ENCODE assay signal across 15 mouse cellular contexts in the genomic region with DNA sequence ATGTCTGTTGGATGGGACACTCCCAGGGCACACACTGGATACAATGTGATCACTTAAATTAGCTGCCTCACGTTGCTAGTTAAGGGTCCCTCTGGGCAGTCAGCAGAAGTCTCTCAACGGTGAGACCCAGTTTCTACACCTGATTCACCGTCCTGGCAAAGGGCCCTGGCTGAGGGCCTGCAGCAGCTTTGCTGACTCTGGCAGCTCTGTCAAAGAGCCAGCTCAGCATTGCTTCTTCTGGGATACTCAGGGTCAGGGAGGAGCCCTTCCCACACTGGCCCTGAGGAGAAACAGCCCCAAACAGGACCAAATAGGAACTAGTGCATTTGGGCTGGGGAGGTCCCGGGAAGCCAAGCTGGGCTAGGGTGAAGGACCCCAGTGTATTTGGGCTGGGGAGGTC. TPM values are rescaled to one million over a fixed set of nuclear protein-coding genes. Genes with fewer than 3 reads are reported as not detected.
A peak's percentile ranks its signal among the peaks of the same experiment; 100 is the strongest.
DNase-seq lines count a peak whose midpoint lies in the region; ATAC-seq lines count a peak whose summit lies in the region.
"Had no signal": no experiment of that assay in that cellular context is flagged by ENCODE, and none has a peak within 500 bp of the region (broad histone marks: within the 10 kb centered on the region; RNA-seq: fewer than 3 reads in every experiment).

No protein-coding gene starts in this region.

- DNase-seq in kidney, adult 11 months: peak; percentile 66
- DNase-seq in adrenal gland, adult 18-20 months (ENCODE audit: low spot score in 2 of 2): peak; percentile 29 to 41
- peak; percentile 88 for DNase-seq in cerebellum, adult 11-12 months
- peak; percentile 72 for DNase-seq in kidney, adult 9 months
- DNase-seq in lung, postnatal 25 days (ENCODE audit: low spot score): no peak
- DNase-seq in spleen, postnatal 14 days (ENCODE audit: low spot score in 2 of 2): no peak

- no peak for ATAC-seq in kidney, embryonic 16.5 days (ENCODE audit: low FRiP score, low TSS enrichment)
- no peak for ATAC-seq in granulocyte monocyte progenitor cell, adult 5-6 weeks (replicated peaks; ENCODE audit: poor library complexity, severe bottlenecking)

- H3K36me3 ChIP-seq in kidney, embryonic 16.5 days (ENCODE audit: insufficient read depth, low read length): no peaks in the 10 kb centered on the region
- H3K36me3 ChIP-seq: limb, embryonic 12.5 days had no signal

- no peak overlapping the region for H3K4me2 ChIP-seq in kidney, embryonic 16.5 days (replicated peaks; ENCODE audit: low read depth, low read length)
- H3K4me2 ChIP-seq: limb, embryonic 12.5 days had no signal

- no peaks in the 10 kb centered on the region for H3K4me1 ChIP-seq in kidney, embryonic 16.5 days (ENCODE audit: insufficient read depth, low read length)
- H3K4me1 ChIP-seq: limb, embryonic 12.5 days had no signal

- no peaks in the 10 kb centered on the region for H3K27me3 ChIP-seq in kidney, embryonic 16.5 days (ENCODE audit: insufficient read depth, low read length)
- H3K27me3 ChIP-seq: CH12.LX had no signal

- WGBS in kidney, embryonic 16.5 days: 53% methylated on average over 4 of the region's 4 CpGs

- no peak overlapping the region for H3K27ac ChIP-seq in kidney, embryonic 16.5 days (ENCODE audit: low read length)
- H3K27ac ChIP-seq: limb, embryonic 12.5 days; macrophage had no signal

- H3K9me3 ChIP-seq in kidney, embryonic 16.5 days (ENCODE audit: low read length): no peaks in the 10 kb centered on the region
- H3K9me3 ChIP-seq: limb, embryonic 12.5 days had no signal

- H3K9ac ChIP-seq in kidney, embryonic 16.5 days (replicated peaks; ENCODE audit: low read length): no peak overlapping the region
- H3K9ac ChIP-seq: limb, embryonic 12.5 days had no signal

- no peak overlapping the region for H3K4me3 ChIP-seq in kidney, embryonic 16.5 days (ENCODE audit: low read length)
- H3K4me3 ChIP-seq: limb, embryonic 12.5 days had no signal

RNA-seq across cellular contexts. Expression of gene Il10ra, which starts 7.5 kb away (rescaled TPM):
- 0.65 and 0.92 TPM in 2 replicates for polyA plus RNA-seq in kidney, embryonic 16.5 days (2015; fragmentation: Nextera tagmentation; extraction: Ambion mirVana)
- 1 to 10 TPM; 3.8 to 4.3 TPM for total RNA-seq in adrenal gland, adult 18-20 months (2021)
- 6.7 and 9.6 TPM in 2 replicates for total RNA-seq in granulocyte monocyte progenitor cell, adult 5-6 weeks (2014; fragmentation: Nextera tagmentation)
- total RNA-seq in granulocyte monocyte progenitor cell, adult 5-6 weeks (2017): 7.6 and 9.8 TPM in 2 replicates

RNA-seq across cellular contexts. Expression of gene Tmprss13, which starts 57.4 kb away (rescaled TPM):
- 0.33 and 0.36 TPM in 2 replicates for polyA plus RNA-seq in kidney, embryonic 16.5 days (2015; fragmentation: Nextera tagmentation; extraction: Ambion mirVana)
- under 1 TPM; 0.10 to 0.27 TPM for total RNA-seq in adrenal gland, adult 18-20 months (2021)
- not detected in 2 replicates for total RNA-seq in granulocyte monocyte progenitor cell, adult 5-6 weeks (2014; fragmentation: Nextera tagmentation)
- total RNA-seq in granulocyte monocyte progenitor cell, adult 5-6 weeks (2017): not detected in 2 replicates
- total RNA-seq: CH12.LX had no signal
- polyA plus RNA-seq: large intestine, adult 2 months; macrophage had no signal

RNA-seq across cellular contexts. Expression of gene Tmprss4, which starts 57.6 kb away (rescaled TPM):
- 0.33 and 0.61 TPM in 2 replicates for polyA plus RNA-seq in kidney, embryonic 16.5 days (2015; fragmentation: Nextera tagmentation; extraction: Ambion mirVana)
- not detected for total RNA-seq in adrenal gland, adult 18-20 months (2021)
- total RNA-seq in granulocyte monocyte progenitor cell, adult 5-6 weeks (2014; fragmentation: Nextera tagmentation): not detected in 2 replicates
- not detected in 2 replicates for total RNA-seq in granulocyte monocyte progenitor cell, adult 5-6 weeks (2017)
- total RNA-seq: CH12.LX; gastrocnemius, adult 8-10 months had no signal
- polyA plus RNA-seq: embryonic facial prominence, embryonic 11.5 days; limb, embryonic 12.5 days; neural tube, embryonic 14.5 days had no signal

Comparison
In these comparisons a context has a peak if more than half of its experiments do, and no peak if none do; other contexts are left out.
1. DNase-seq: peak in kidney, adult 11 months (single experiment), adrenal gland, adult 18-20 months (2 of 2), cerebellum, adult 11-12 months (single experiment) and kidney, adult 9 months (single experiment); none in lung, postnatal 25 days (single experiment) and spleen, postnatal 14 days (0 of 2).